Mouse (Mus musculus): ENCODE measurements at regions not wholly inside any gene's neighbourhood (a gene's known extent, or its start where the extent isn't known, plus 50 kb on each side); places are given as distances from the start of the nearest gene placed in this dataset.
"Not testable (repeated sequence)": the region's sequence is repeated elsewhere in the genome, so short reads cannot be mapped to it uniquely, and the experiment has no call there.

GRCm38 (mm10) chr1:81726268-81727132, 506.4 kb upstream of the Gm9747 start:
- H3K4me2 ChIP-seq = no peak overlapping the region
- 84% methylated on average over 2 of the region's 2 CpGs for WGBS

GRCm38 (mm10) chr1:81737111-81737833, 495.6 kb upstream of the Gm9747 start:
- Histone ChIP-seq H3K4me2 (no peak overlapping the region), H3K27ac (replicated peaks) (no peak overlapping the region), H3K4me1 (peaks cover 8% of the 10 kb centered on the region; the same call in 1 of the 2 replicates), H3K4me3 (no peak overlapping the region), H3K9me3 (no peaks in the 10 kb centered on the region), H3K9ac (no peak overlapping the region), H3K27me3 (replicated peaks) (no peaks in the 10 kb centered on the region), H3K36me3 (no peaks in the 10 kb centered on the region)
- 70% methylated on average over 6 of the region's 6 CpGs for WGBS
- ATAC-seq (ENCODE audit: extremely low read depth, insufficient number of reproducible peaks, low FRiP score, low TSS enrichment) = no peak

More at GRCm38 (mm10) chr1:81726268-81727132, 506.4 kb upstream of the Gm9747 start:
- Histone ChIP-seq H3K9ac (no peak overlapping the region), H3K27me3 (replicated peaks) (no peaks in the 10 kb centered on the region), H3K4me3 (no peak overlapping the region), H3K9me3 (no peaks in the 10 kb centered on the region), H3K36me3 (no peaks in the 10 kb centered on the region), H3K27ac (replicated peaks) (no peak overlapping the region), H3K4me1 (peaks cover 17% of the 10 kb centered on the region)
- no peak for ATAC-seq (ENCODE audit: extremely low read depth, insufficient number of reproducible peaks, low FRiP score, low TSS enrichment)

GRCm38 (mm10) chr1:81738384-81738783, 494.5 kb upstream of the Gm9747 start:
- H3K27ac ChIP-seq (replicated peaks) = no peak overlapping the region
- WGBS = 20% methylated on average over 2 of the region's 2 CpGs
- H3K27me3 ChIP-seq (replicated peaks) = no peaks in the 10 kb centered on the region
- no peaks in the 10 kb centered on the region for H3K36me3 ChIP-seq
- no peak overlapping the region for H3K4me3 ChIP-seq
- ATAC-seq (ENCODE audit: extremely low read depth, insufficient number of reproducible peaks, low FRiP score, low TSS enrichment) = no peak
- no peak overlapping the region for H3K4me2 ChIP-seq
- H3K9me3 ChIP-seq = no peaks in the 10 kb centered on the region
- peaks cover 13% of the 10 kb centered on the region for H3K4me1 ChIP-seq
- H3K9ac ChIP-seq = no peak overlapping the region

DNA sequence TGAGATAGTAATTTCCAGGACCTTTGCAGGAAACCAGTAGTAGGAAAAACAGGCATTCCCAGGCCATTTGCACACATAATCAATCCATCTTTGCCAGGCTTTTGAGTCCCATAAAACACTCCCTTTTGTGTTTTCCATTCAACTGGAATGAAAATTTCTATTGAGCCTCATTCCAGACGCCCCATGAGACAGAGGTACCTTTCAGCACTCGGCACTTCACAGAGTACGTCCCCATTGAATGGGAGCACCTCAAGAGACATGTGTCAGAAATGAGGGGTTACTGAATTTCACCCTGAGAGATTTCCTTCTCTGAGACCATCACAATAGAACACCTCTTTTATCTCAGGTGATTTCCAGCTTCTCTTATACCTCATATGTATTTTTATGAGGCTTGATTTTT, 493.5 kb upstream of the Gm9747 start:
- Histone ChIP-seq H3K9me3 (no peaks in the 10 kb centered on the region), H3K27ac (replicated peaks) (no peak overlapping the region), H3K4me1 (peaks cover 21% of the 10 kb centered on the region), H3K36me3 (no peaks in the 10 kb centered on the region), H3K4me3 (no peak overlapping the region), H3K4me2 (no peak overlapping the region), H3K27me3 (replicated peaks) (no peaks in the 10 kb centered on the region), H3K9ac (no peak overlapping the region)
- WGBS = 65% methylated on average over 3 of the region's 3 CpGs
- no peak for ATAC-seq (ENCODE audit: extremely low read depth, insufficient number of reproducible peaks, low FRiP score, low TSS enrichment)

- Histone ChIP-seq H3K36me3 (no peaks in the 10 kb centered on the region), H3K4me3 (no peak overlapping the region), H3K27ac (replicated peaks) (no peak overlapping the region), H3K4me1 (peaks cover 27% of the 10 kb centered on the region), H3K9ac (no peak overlapping the region), H3K4me2 (no peak overlapping the region), H3K9me3 (no peaks in the 10 kb centered on the region), H3K27me3 (replicated peaks) (no peaks in the 10 kb centered on the region)
- ATAC-seq (ENCODE audit: extremely low read depth, insufficient number of reproducible peaks, low FRiP score, low TSS enrichment) = no peak
- 80% methylated on average over 1 of the region's 1 CpGs for WGBS
Observed at GRCm38 (mm10) chr1:81739981-81740380, 492.9 kb upstream of the Gm9747 start.

DNA sequence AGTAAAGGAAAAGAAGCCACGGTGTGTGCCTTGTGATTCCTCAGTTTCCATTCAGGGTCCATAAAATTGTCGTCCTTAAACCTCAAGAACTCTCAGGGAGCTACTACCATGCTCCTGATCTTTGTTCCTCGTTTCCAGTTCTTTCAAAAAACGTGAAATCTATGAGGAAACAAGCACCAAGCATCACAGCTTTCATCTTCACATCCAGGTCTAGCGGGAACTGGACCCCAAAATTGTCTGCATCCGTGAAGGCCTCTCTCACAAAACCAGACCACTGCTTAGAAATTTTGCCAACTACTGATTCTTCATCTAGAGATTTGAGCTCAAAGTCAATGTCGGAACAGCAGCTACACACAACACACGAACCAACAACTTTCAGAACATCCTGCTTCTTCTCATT, 491.0 kb upstream of the Gm9747 start:
- peaks cover 32% of the 10 kb centered on the region for H3K4me1 ChIP-seq
- not testable (repeated sequence) for H3K4me2 ChIP-seq; ATAC-seq (ENCODE audit: extremely low read depth, insufficient number of reproducible peaks, low FRiP score, low TSS enrichment); H3K27ac ChIP-seq (replicated peaks); H3K4me3 ChIP-seq; H3K9ac ChIP-seq; H3K36me3 ChIP-seq; H3K9me3 ChIP-seq; H3K27me3 ChIP-seq (replicated peaks)
- 82% methylated on average over 8 of the region's 8 CpGs for WGBS

DNA sequence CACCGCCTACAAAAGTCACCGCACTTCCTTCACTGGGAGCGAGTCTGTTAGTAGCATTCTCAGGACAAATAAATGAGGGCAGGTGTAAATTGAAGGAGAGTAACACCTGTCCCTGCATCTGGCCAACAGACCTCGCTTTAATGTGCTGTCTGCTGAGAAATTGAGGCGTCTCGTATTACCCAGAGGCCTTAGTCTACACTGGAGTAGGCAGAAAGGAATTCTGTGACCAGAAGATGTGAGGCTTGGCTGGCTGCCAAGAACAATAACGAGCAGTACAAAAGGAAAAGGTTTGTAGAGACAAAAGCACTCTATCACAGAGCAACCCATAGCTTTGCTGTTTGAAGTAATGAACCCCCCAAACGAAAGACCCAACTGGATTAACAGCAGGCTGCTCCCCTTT, 488.4 kb upstream of the Gm9747 start:
- Histone ChIP-seq H3K27ac (replicated peaks) (peak overlapping the region; percentile 69), H3K27me3 (replicated peaks) (no peaks in the 10 kb centered on the region), H3K4me3 (no peak overlapping the region), H3K4me2 (no peak overlapping the region), H3K4me1 (peaks cover 28% of the 10 kb centered on the region), H3K9ac (no peak overlapping the region), H3K36me3 (no peaks in the 10 kb centered on the region), H3K9me3 (no peaks in the 10 kb centered on the region)
- peak; percentile 31; the same call in 1 of the 2 replicates for ATAC-seq (ENCODE audit: extremely low read depth, insufficient number of reproducible peaks, low FRiP score, low TSS enrichment)
- 36% methylated on average over 8 of the region's 8 CpGs for WGBS

GRCm38 (mm10) chr1:81745024-81745960, 487.6 kb upstream of the Gm9747 start:
- 81% methylated on average over 14 of the region's 14 CpGs for WGBS
- H3K27ac ChIP-seq (replicated peaks) = peak overlapping the region; percentile 69
- no peaks in the 10 kb centered on the region for H3K36me3 ChIP-seq
- no peak overlapping the region for H3K4me3 ChIP-seq
- H3K4me2 ChIP-seq = no peak overlapping the region
- H3K9me3 ChIP-seq = no peaks in the 10 kb centered on the region
- no peak for ATAC-seq (ENCODE audit: extremely low read depth, insufficient number of reproducible peaks, low FRiP score, low TSS enrichment)
- H3K9ac ChIP-seq = no peak overlapping the region
- H3K27me3 ChIP-seq (replicated peaks) = no peaks in the 10 kb centered on the region
- peaks cover 24% of the 10 kb centered on the region for H3K4me1 ChIP-seq

GRCm38 (mm10) chr1:81746013-81746412, 486.9 kb upstream of the Gm9747 start:
- no peak overlapping the region for H3K4me3 ChIP-seq
- H3K4me1 ChIP-seq = peaks cover 24% of the 10 kb centered on the region
- no peak overlapping the region for H3K9ac ChIP-seq
- 90% methylated on average over 3 of the region's 3 CpGs for whole genome bisulfite sequencing
- no peaks in the 10 kb centered on the region for H3K36me3 ChIP-seq
- no peak overlapping the region for H3K27ac ChIP-seq (replicated peaks)
- no peaks in the 10 kb centered on the region for H3K27me3 ChIP-seq (replicated peaks)
- H3K9me3 ChIP-seq = no peaks in the 10 kb centered on the region
- no peak for ATAC-seq (ENCODE audit: extremely low read depth, insufficient number of reproducible peaks, low FRiP score, low TSS enrichment)
- no peak overlapping the region for H3K4me2 ChIP-seq

DNA sequence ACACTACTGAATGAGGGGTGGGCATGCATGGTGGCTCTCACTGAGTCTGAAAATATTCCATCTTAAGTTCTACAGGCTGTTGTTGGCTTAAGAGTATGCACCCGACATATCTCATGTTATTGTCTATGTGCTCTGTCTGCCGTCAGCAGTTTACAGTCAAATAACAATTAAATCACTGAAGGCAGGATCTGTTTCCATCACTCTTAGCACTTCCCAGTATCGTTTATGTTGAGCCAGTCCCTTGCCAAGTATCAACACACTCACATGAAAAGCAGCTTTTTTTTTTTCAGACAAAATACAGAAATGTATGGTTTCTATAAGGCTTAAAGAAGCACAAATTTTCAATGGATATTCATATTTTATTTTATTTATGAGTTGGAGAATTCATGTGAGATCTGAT, 485.9 kb upstream of the Gm9747 start:
- Histone ChIP-seq H3K27ac (replicated peaks) (no peak overlapping the region), H3K4me1 (peaks cover 24% of the 10 kb centered on the region), H3K36me3 (no peaks in the 10 kb centered on the region), H3K27me3 (replicated peaks) (no peaks in the 10 kb centered on the region), H3K4me2 (no peak overlapping the region), H3K9me3 (no peaks in the 10 kb centered on the region), H3K9ac (no peak overlapping the region), H3K4me3 (no peak overlapping the region)
- WGBS = 54% methylated on average over 3 of the region's 3 CpGs
- no peak for ATAC-seq (ENCODE audit: extremely low read depth, insufficient number of reproducible peaks, low FRiP score, low TSS enrichment)

DNA sequence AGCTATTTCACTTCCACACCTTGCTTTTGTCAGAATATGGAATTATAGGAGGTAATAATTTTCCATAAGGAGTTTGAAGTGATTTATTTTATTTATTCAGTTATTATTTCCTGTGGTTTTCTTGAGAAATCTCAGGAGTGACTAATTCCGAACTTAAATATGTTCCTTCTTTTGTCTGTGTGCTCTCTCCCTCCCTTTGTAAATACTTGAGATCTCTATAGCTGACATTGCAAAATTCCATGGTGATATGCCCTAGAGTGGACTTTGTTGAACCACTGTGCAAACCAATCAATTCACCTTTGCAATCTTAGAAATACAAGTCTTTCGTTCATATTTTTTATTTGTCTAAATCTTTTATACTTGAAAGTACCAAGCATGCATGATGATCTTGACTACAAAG, 478.8 kb upstream of the Gm9747 start:
- H3K36me3 ChIP-seq = no peaks in the 10 kb centered on the region
- no peak overlapping the region for H3K4me3 ChIP-seq
- H3K9ac ChIP-seq = no peak overlapping the region
- no peaks in the 10 kb centered on the region for H3K9me3 ChIP-seq
- H3K4me1 ChIP-seq = peaks cover 12% of the 10 kb centered on the region; the same call in 1 of the 2 replicates
- no peak overlapping the region for H3K27ac ChIP-seq (replicated peaks)
- H3K4me2 ChIP-seq = no peak overlapping the region
- 78% methylated on average over 2 of the region's 2 CpGs for WGBS
- H3K27me3 ChIP-seq (replicated peaks) = no peaks in the 10 kb centered on the region
- no peak for ATAC-seq (ENCODE audit: extremely low read depth, insufficient number of reproducible peaks, low FRiP score, low TSS enrichment)

All from heart, embryonic 13.5 days (tissue).